Mouse (Mus musculus) liver, postnatal 0 days (tissue): Measurements from ENCODE around the gene Phospho1.

Source experiments
- CTCF ChIP-seq: sonication (generic); IDR thresholded peaks from 2 replicates; pipeline ENCODE4 v1.5.1; 2016; ENCODE audit warnings: antibody characterized with exemption, low read depth
- EP300 ChIP-seq: IDR thresholded peaks from 2 replicates; pipeline ENCODE4 v1.6.1; 2016; ENCODE audit warnings: antibody characterized with exemption, low read depth, mild to moderate bottlenecking

DNA sequence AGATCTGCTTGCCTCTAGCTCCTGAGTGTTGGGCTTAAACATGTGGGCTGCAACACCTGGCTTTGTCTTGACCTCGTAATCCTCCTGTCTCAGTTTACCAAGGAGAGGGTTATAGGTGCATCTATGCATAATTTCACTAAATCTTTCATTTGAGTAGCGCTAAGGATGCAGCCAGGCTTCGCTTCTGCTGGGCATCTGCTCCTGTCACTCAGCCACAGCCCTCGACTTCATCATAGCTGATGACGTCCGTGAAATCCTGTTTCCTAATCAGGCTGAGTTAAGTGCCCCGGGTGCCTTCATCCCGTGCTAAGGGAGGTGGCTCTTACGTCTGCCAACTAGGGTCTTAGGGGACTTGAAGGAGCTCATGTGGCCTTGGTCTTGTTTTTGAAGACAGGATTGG, 40.3 kb upstream of the Phospho1 start:
- TF ChIP-seq CTCF, result no peak
- no peak for TF ChIP-seq EP300
